ENCODE assay signal across 8 mouse cellular contexts in genomic region chr16:45023904-45024303, GRCm38 (mm10).
DNase-seq lines count a peak whose midpoint lies in the region; ATAC-seq and TF ChIP-seq lines count a peak whose summit lies in the region.

No protein-coding gene starts in this region.

- H3K27ac ChIP-seq in hindbrain, embryonic 13.5 days: no peak overlapping the region

- no peaks in the 10 kb centered on the region for H3K4me1 ChIP-seq in lung, adult 2 months (ENCODE audit: control insufficient read depth, insufficient read depth, low read length)
- H3K4me1 ChIP-seq in hindbrain, embryonic 13.5 days (replicated peaks): no peaks in the 10 kb centered on the region

- H3K27me3 ChIP-seq in hindbrain, embryonic 13.5 days: no peaks in the 10 kb centered on the region

- no peak overlapping the region for H3K4me2 ChIP-seq in hindbrain, embryonic 13.5 days

- no peak for ATAC-seq in hindbrain, embryonic 13.5 days (ENCODE audit: low FRiP score)

- peak; percentile 58 for TF ChIP-seq CTCF in lung, adult 2 months (IDR thresholded peaks at IDR 0.05; ENCODE audit: insufficient read depth, low read length)

- no peak overlapping the region for H3K9ac ChIP-seq in hindbrain, embryonic 13.5 days

- H3K9me3 ChIP-seq in hindbrain, embryonic 13.5 days: no peaks in the 10 kb centered on the region

- peak; percentile 49 for DNase-seq in urinary bladder, postnatal 25 days (ENCODE audit: low spot score)
- no peak for DNase-seq in urinary bladder, adult 2 months (ENCODE audit: low spot score)
- peak; percentile 76 for DNase-seq in adrenal gland, postnatal 14 days
- DNase-seq in forelimb bud, embryonic 11.5 days (ENCODE audit: low read depth, low spot score): peak; percentile 11
- peak; percentile 38 to 69 for DNase-seq in kidney, postnatal 36 days
- peak; percentile 49 for DNase-seq in lung, adult 2 months
- peak; percentile 63 to 78 for DNase-seq in spleen, postnatal 36 days (ENCODE audit: low spot score in 2 of 2)

- TF ChIP-seq POLR2A in lung, adult 2 months (IDR thresholded peaks at IDR 0.05; ENCODE audit: borderline replicate concordance, extremely low read depth, low read depth, low read length): no peak

- WGBS in lung, adult 2 months: 55% methylated on average over 4 of the region's 4 CpGs
- WGBS in hindbrain, embryonic 13.5 days: 71% methylated on average over 4 of the region's 4 CpGs

- no peak overlapping the region for H3K4me3 ChIP-seq in lung, adult 2 months (replicated peaks; ENCODE audit: extremely low read depth, low read depth, low read length)
- H3K4me3 ChIP-seq in hindbrain, embryonic 13.5 days: no peak overlapping the region

- H3K36me3 ChIP-seq in hindbrain, embryonic 13.5 days: no peaks in the 10 kb centered on the region
